Mouse (Mus musculus) regulatory T cell (primary cell): Measurements from ENCODE around the gene Ssc4d.

ENCODE experiments used
- in situ Hi-C: fragments of 300-600 bp; cut with MboI, MseI; formaldehyde crosslinking; loops from one replicate; pipeline ENCODE4 v1.15.1; 2025; ENCODE audit warnings: high pct_unique_total_duplicates

The Ssc4d gene

GRCm38 (mm10) chr5:135942710-135943109 lies 31.6 kb downstream of the Ssc4d start:
- in situ Hi-C loops = no loop called here

- in situ Hi-C loops = no loop called here
Observed at GRCm38 (mm10) chr5:135940587-135940986, 33.7 kb downstream of the Ssc4d start.

GRCm38 (mm10) chr5:135935641-135936190 lies 38.6 kb downstream of the Ssc4d start:
- in situ Hi-C loops = no loop called here

GRCm38 (mm10) chr5:135935176-135935523 lies 39.2 kb downstream of the Ssc4d start:
- in situ Hi-C loops = no loop called here

GRCm38 (mm10) chr5:135934481-135935175 lies 39.7 kb downstream of the Ssc4d start, which contains the start of gene Ywhag:
TSS of gene Ywhag (minus strand) at chr5:135934616.
- in situ Hi-C loops = no loop called here

- in situ Hi-C loops = no loop called here
Observed at GRCm38 (mm10) chr5:135933900-135934441, 40.4 kb downstream of the Ssc4d start.

- in situ Hi-C loops = no loop called here
Observed at GRCm38 (mm10) chr5:135933222-135933899, 41.0 kb downstream of the Ssc4d start.

GRCm38 (mm10) chr5:135932359-135932758 lies 42.0 kb downstream of the Ssc4d start:
- in situ Hi-C loops = no loop called here

GRCm38 (mm10) chr5:135931526-135931925 lies 42.8 kb downstream of the Ssc4d start:
- in situ Hi-C loops = no loop called here

- in situ Hi-C loops = no loop called here
Observed at GRCm38 (mm10) chr5:135929685-135930424, 44.5 kb downstream of the Ssc4d start.

GRCm38 (mm10) chr5:135923901-135924300 lies 50.4 kb downstream of the Ssc4d start:
- in situ Hi-C loops = no loop called here

- in situ Hi-C loops = no loop called here
Observed at GRCm38 (mm10) chr5:135919902-135920301, 54.4 kb downstream of the Ssc4d start.

- in situ Hi-C loops = no loop called here
Observed at GRCm38 (mm10) chr5:135918593-135918992, 55.7 kb downstream of the Ssc4d start.

GRCm38 (mm10) chr5:135918059-135918437 lies 56.3 kb downstream of the Ssc4d start:
- in situ Hi-C loops = no loop called here

- in situ Hi-C loops = no loop called here
Observed at GRCm38 (mm10) chr5:135917327-135918058, 56.8 kb downstream of the Ssc4d start.

GRCm38 (mm10) chr5:135916601-135917000 lies 57.7 kb downstream of the Ssc4d start:
- in situ Hi-C loops = no loop called here

- in situ Hi-C loops = no loop called here
Observed at GRCm38 (mm10) chr5:135916051-135916565, 58.2 kb downstream of the Ssc4d start.

- in situ Hi-C loops = no loop called here
Observed at GRCm38 (mm10) chr5:135914156-135914555, 60.2 kb downstream of the Ssc4d start.

GRCm38 (mm10) chr5:135913201-135913600 lies 61.1 kb downstream of the Ssc4d start:
- in situ Hi-C loops = no loop called here

GRCm38 (mm10) chr5:135911633-135912220 lies 62.6 kb downstream of the Ssc4d start:
- in situ Hi-C loops = no loop called here

- in situ Hi-C loops = no loop called here
Observed at GRCm38 (mm10) chr5:135910813-135911212, 63.5 kb downstream of the Ssc4d start.
